In genomic region chr14:76780572-76781523, GRCm38 (mm10) we compare ENCODE assay signal across 9 mouse cellular contexts.
DNase-seq lines count a peak whose midpoint lies in the region; ATAC-seq and TF ChIP-seq lines count a peak whose summit lies in the region.
"Had no signal": no experiment of that assay in that cellular context is flagged by ENCODE, and none has a peak within 500 bp of the region (broad histone marks: within the 10 kb centered on the region; RNA-seq: fewer than 3 reads in every experiment).

No protein-coding gene starts in this region.

- H3K27me3 ChIP-seq in intestine, postnatal 0 days (replicated peaks; ENCODE audit: control insufficient read depth, insufficient read depth, low read length), result no peaks in the 10 kb centered on the region
- no peaks in the 10 kb centered on the region for H3K27me3 ChIP-seq in heart, embryonic 12.5 days (replicated peaks)

- no peaks in the 10 kb centered on the region for H3K9me3 ChIP-seq in intestine, postnatal 0 days (ENCODE audit: control insufficient read depth)
- no peaks in the 10 kb centered on the region for H3K9me3 ChIP-seq in heart, embryonic 12.5 days (replicated peaks)

- no peak overlapping the region for H3K9ac ChIP-seq in intestine, postnatal 0 days (ENCODE audit: low read depth, low read length)
- H3K9ac ChIP-seq in heart, embryonic 12.5 days, result no peak overlapping the region

- no peak overlapping the region for H3K4me3 ChIP-seq in intestine, postnatal 0 days (ENCODE audit: low read depth, low read length)
- no peak overlapping the region for H3K4me3 ChIP-seq in heart, embryonic 12.5 days

- DNase-seq in frontal cortex, postnatal 10 days (ENCODE audit: low spot score in 2 of 2), result no peak
- DNase-seq in urinary bladder, postnatal 14 days (ENCODE audit: low spot score), result peak; percentile 42
- DNase-seq in urinary bladder, postnatal 10 days (ENCODE audit: low spot score), result no peak
- no peak for DNase-seq in yolk sac, embryonic 10.5 days (ENCODE audit: low spot score)
- no peak for DNase-seq in T-cell, adult 2 months (ENCODE audit: low spot score)
- DNase-seq: kidney, postnatal 36 days had no signal

- H3K36me3 ChIP-seq in intestine, postnatal 0 days (ENCODE audit: control insufficient read depth, insufficient read depth), result no peaks in the 10 kb centered on the region
- no peaks in the 10 kb centered on the region for H3K36me3 ChIP-seq in heart, embryonic 12.5 days

- H3K4me1 ChIP-seq in intestine, postnatal 0 days (replicated peaks; ENCODE audit: control insufficient read depth, insufficient read depth, low read length), result peaks cover 16% of the 10 kb centered on the region
- peaks cover 26% of the 10 kb centered on the region for H3K4me1 ChIP-seq in heart, embryonic 12.5 days (replicated peaks)

- no peak overlapping the region for H3K4me2 ChIP-seq in intestine, postnatal 0 days (replicated peaks; ENCODE audit: low read depth)
- H3K4me2 ChIP-seq in heart, embryonic 12.5 days, result no peak overlapping the region

- 62% methylated on average over 14 of the region's 14 CpGs for WGBS in intestine, postnatal 0 days
- WGBS in heart, embryonic 12.5 days, result 69% methylated on average over 14 of the region's 14 CpGs

- ATAC-seq in frontal cortex, adult (ENCODE audit: low TSS enrichment), result peak; percentile 44
- peak; percentile 48; the same call in 1 of the 2 replicates for ATAC-seq in intestine, postnatal 0 days
- ATAC-seq in heart, embryonic 12.5 days (ENCODE audit: insufficient number of reproducible peaks, low FRiP score), result no peak

- TF ChIP-seq CTCF in intestine, postnatal 0 days (IDR thresholded peaks at IDR 0.05; ENCODE audit: low read depth), result no peak

- no peak overlapping the region for H3K27ac ChIP-seq in intestine, postnatal 0 days (ENCODE audit: low read depth, low read length)
- H3K27ac ChIP-seq in heart, embryonic 12.5 days (ENCODE audit: poor library complexity, severe bottlenecking), result no peak overlapping the region; the same call in 1 of the 2 replicates
